In the genomic region with DNA sequence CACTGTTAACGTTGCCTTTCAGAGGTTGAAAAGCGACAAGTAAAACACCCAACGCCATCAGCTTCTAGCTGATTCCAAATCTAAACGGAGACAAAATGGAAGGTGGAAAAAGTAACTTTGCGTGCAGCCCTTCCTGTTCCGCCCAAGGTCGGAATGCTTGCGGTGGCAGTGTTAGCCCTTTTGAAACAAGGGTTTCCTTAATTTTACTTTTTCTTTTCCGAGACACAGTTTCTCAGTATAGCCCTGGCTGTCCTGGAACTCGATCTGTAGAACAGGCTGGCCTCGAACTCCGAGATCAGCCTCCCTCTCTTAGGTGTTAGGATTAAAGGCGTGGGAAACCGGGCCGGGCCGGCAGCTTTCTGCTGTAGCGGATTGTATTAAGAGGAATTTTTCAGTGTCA, we compare ENCODE assay signal across 8 mouse cellular contexts. TPM values are rescaled to one million over a fixed set of nuclear protein-coding genes. Genes with fewer than 3 reads are reported as not detected.
DNase-seq lines count a peak whose midpoint lies in the region; ATAC-seq and TF ChIP-seq lines count a peak whose summit lies in the region.

No protein-coding gene starts in this region.

- peak overlapping the region; percentile 93 for H3K27ac ChIP-seq in thymus, adult 2 months (ENCODE audit: control insufficient read depth, insufficient read depth, low read length)
- peak overlapping the region; percentile 91 for H3K27ac ChIP-seq in forebrain, embryonic 16.5 days (ENCODE audit: low read length)
- peak overlapping the region; percentile 92 for H3K27ac ChIP-seq in kidney, postnatal 0 days
- H3K27ac ChIP-seq in lung, embryonic 16.5 days (ENCODE audit: low read length), result peak overlapping the region; percentile 77

- no peaks in the 10 kb centered on the region for H3K27me3 ChIP-seq in thymus, adult 2 months (ENCODE audit: control insufficient read depth, insufficient read depth, low read length)
- no peaks in the 10 kb centered on the region for H3K27me3 ChIP-seq in forebrain, embryonic 16.5 days (replicated peaks; ENCODE audit: control insufficient read depth, insufficient read depth, low read length)
- no peaks in the 10 kb centered on the region for H3K27me3 ChIP-seq in kidney, postnatal 0 days (ENCODE audit: insufficient read depth, low read length)
- no peaks in the 10 kb centered on the region for H3K27me3 ChIP-seq in lung, embryonic 16.5 days (ENCODE audit: control insufficient read depth, insufficient read depth, low read depth, low read length)
- no peaks in the 10 kb centered on the region for H3K27me3 ChIP-seq in splenic B cell, adult 2 months (ENCODE audit: control insufficient read depth, insufficient read depth, low read length, poor library complexity, severe bottlenecking)

- under 1% methylated on average over 17 of the region's 17 CpGs for WGBS in thymus, adult 2 months
- under 1% methylated on average over 17 of the region's 17 CpGs for WGBS in forebrain, embryonic 16.5 days
- under 1% methylated on average over 17 of the region's 17 CpGs for WGBS in kidney, postnatal 0 days
- 0% methylated on average over 17 of the region's 17 CpGs for WGBS in lung, embryonic 16.5 days

- no peaks in the 10 kb centered on the region for H3K36me3 ChIP-seq in thymus, adult 2 months (ENCODE audit: control insufficient read depth, insufficient read depth, low read length)
- H3K36me3 ChIP-seq in forebrain, embryonic 16.5 days (ENCODE audit: control insufficient read depth, insufficient read depth), result no peaks in the 10 kb centered on the region
- no peaks in the 10 kb centered on the region for H3K36me3 ChIP-seq in kidney, postnatal 0 days (ENCODE audit: insufficient read depth, low read length)
- no peaks in the 10 kb centered on the region for H3K36me3 ChIP-seq in lung, embryonic 16.5 days (ENCODE audit: control insufficient read depth, insufficient read depth, low read length)
- no peaks in the 10 kb centered on the region for H3K36me3 ChIP-seq in splenic B cell, adult 2 months (ENCODE audit: control insufficient read depth, insufficient read depth, low read length, poor library complexity, severe bottlenecking)

- DNase-seq in adrenal gland, adult 8-10 months, result peak; percentile 7
- no peak for DNase-seq in adrenal gland, adult (ENCODE audit: inconsistent age in 2 of 2, low spot score in 1 of 2)
- DNase-seq in thymus, adult 2 months, result peak; percentile 25
- no peak for DNase-seq in thymus, adult 18-20 months
- DNase-seq in kidney, postnatal 0 days (ENCODE audit: low spot score), result peak; percentile 61
- peak; percentile 68 for DNase-seq in splenic B cell, adult 2 months (ENCODE audit: low read depth, low spot score)

- peak; percentile 28 for ATAC-seq in forebrain, embryonic 16.5 days
- 0 out of 2 replicates have a peak, but pooled peaks have one; percentile 7 for ATAC-seq in kidney, postnatal 0 days (replicated peaks; ENCODE audit: low FRiP score, low read depth)
- peak; percentile 39; the same call in 1 of the 2 replicates for ATAC-seq in lung, embryonic 16.5 days (ENCODE audit: low read depth)

- H3K4me2 ChIP-seq in forebrain, embryonic 16.5 days (ENCODE audit: low read length), result peak overlapping the region; percentile 82
- peak overlapping the region; percentile 76 for H3K4me2 ChIP-seq in kidney, postnatal 0 days (ENCODE audit: low read length)
- peak overlapping the region; percentile 74 for H3K4me2 ChIP-seq in lung, embryonic 16.5 days (ENCODE audit: low read depth, low read length)

- H3K9me3 ChIP-seq in forebrain, embryonic 16.5 days (ENCODE audit: control insufficient read depth, low read length), result no peaks in the 10 kb centered on the region
- H3K9me3 ChIP-seq in kidney, postnatal 0 days (replicated peaks; ENCODE audit: low read length), result no peaks in the 10 kb centered on the region
- H3K9me3 ChIP-seq in lung, embryonic 16.5 days (ENCODE audit: control insufficient read depth, low read length), result no peaks in the 10 kb centered on the region

- no peak for TF ChIP-seq POLR2A in thymus, adult 2 months (IDR thresholded peaks at IDR 0.05; ENCODE audit: control insufficient read depth, extremely low read depth, insufficient read depth, low read length, poor library complexity)

- H3K4me3 ChIP-seq in thymus, adult 2 months (ENCODE audit: control insufficient read depth, insufficient read depth, low read length), result peak overlapping the region; percentile 100
- H3K4me3 ChIP-seq in forebrain, embryonic 16.5 days (replicated peaks; ENCODE audit: low read length), result peak overlapping the region; percentile 92
- peak overlapping the region; percentile 91 for H3K4me3 ChIP-seq in kidney, postnatal 0 days (replicated peaks; ENCODE audit: low read depth, low read length)
- H3K4me3 ChIP-seq in lung, embryonic 16.5 days (ENCODE audit: low read length), result peak overlapping the region; percentile 77

- peak overlapping the region; percentile 91 for H3K9ac ChIP-seq in forebrain, embryonic 16.5 days (replicated peaks; ENCODE audit: low read depth, low read length)
- peak overlapping the region; percentile 85 for H3K9ac ChIP-seq in kidney, postnatal 0 days (ENCODE audit: low read depth, low read length)
- peak overlapping the region; percentile 88 for H3K9ac ChIP-seq in lung, embryonic 16.5 days (ENCODE audit: low read length)

- no peak for TF ChIP-seq CTCF in thymus, adult 2 months (IDR thresholded peaks at IDR 0.05; ENCODE audit: borderline replicate concordance, control insufficient read depth, extremely low read depth, insufficient read depth, low read length, poor library complexity)
- TF ChIP-seq CTCF in kidney, postnatal 0 days (IDR thresholded peaks at IDR 0.05; ENCODE audit: low read depth), result no peak

- H3K4me1 ChIP-seq in thymus, adult 2 months (replicated peaks; ENCODE audit: control insufficient read depth, insufficient read depth, low read length), result peaks cover 7% of the 10 kb centered on the region
- peaks cover 9% of the 10 kb centered on the region for H3K4me1 ChIP-seq in forebrain, embryonic 16.5 days (replicated peaks; ENCODE audit: control insufficient read depth, insufficient read depth, low read length)
- H3K4me1 ChIP-seq in kidney, postnatal 0 days (replicated peaks; ENCODE audit: insufficient read depth, low read length), result no peaks in the 10 kb centered on the region
- peaks cover 8% of the 10 kb centered on the region for H3K4me1 ChIP-seq in lung, embryonic 16.5 days (replicated peaks; ENCODE audit: control insufficient read depth, insufficient read depth, low read length)

RNA-seq across cellular contexts. Expression of a gene that starts 0.5 kb away (rescaled TPM):
- total RNA-seq in adrenal gland, adult 8-10 months (2022), result 10 to 100 TPM; 56.4 to 68.5 (median 63.4) TPM
- polyA plus RNA-seq in thymus, adult 2 months (2012; rRNA removed), result 17.4 and 17.8 TPM in 2 replicates
- 107 and 111 TPM in 2 replicates for polyA plus RNA-seq in forebrain, embryonic 16.5 days (2015; fragmentation: Nextera tagmentation; extraction: Ambion mirVana)
- polyA plus RNA-seq in kidney, postnatal 0 days (2015; fragmentation: Nextera tagmentation; extraction: Ambion mirVana), result 115 and 118 TPM in 2 replicates
- 88.2 and 89.1 TPM in 2 replicates for polyA plus RNA-seq in lung, embryonic 16.5 days (2015; fragmentation: Nextera tagmentation; extraction: Ambion mirVana)

RNA-seq across cellular contexts. Expression of a gene that starts 46.5 kb away (rescaled TPM):
- total RNA-seq in adrenal gland, adult 8-10 months (2022), result 10 to 100 TPM; 41.8 to 58.2 (median 53.6) TPM
- 3.7 and 4.4 TPM in 2 replicates for polyA plus RNA-seq in thymus, adult 2 months (2012; rRNA removed)
- polyA plus RNA-seq in forebrain, embryonic 16.5 days (2015; fragmentation: Nextera tagmentation; extraction: Ambion mirVana), result 44.7 and 47.7 TPM in 2 replicates
- polyA plus RNA-seq in kidney, postnatal 0 days (2015; fragmentation: Nextera tagmentation; extraction: Ambion mirVana), result 76.9 and 77.3 TPM in 2 replicates
- 48.7 and 53.0 TPM in 2 replicates for polyA plus RNA-seq in lung, embryonic 16.5 days (2015; fragmentation: Nextera tagmentation; extraction: Ambion mirVana)

Comparison
In these comparisons a context has a peak if more than half of its experiments do, and no peak if none do; other contexts are left out.
1. DNase-seq: peak in adrenal gland, adult 8-10 months (single experiment), thymus, adult 2 months (single experiment), kidney, postnatal 0 days (single experiment) and splenic B cell, adult 2 months (single experiment); none in adrenal gland, adult (0 of 2) and thymus, adult 18-20 months (0 of 2).
2. Peak in every context shown above with its lines, with median percentiles within 50 percentile points of each other: H3K27ac ChIP-seq, H3K4me3 ChIP-seq, ATAC-seq, H3K4me2 ChIP-seq and H3K9ac ChIP-seq.